Mouse (Mus musculus): ENCODE measurements around the gene Podnl1. TPM values are rescaled to one million over a fixed set of nuclear protein-coding genes. Genes with fewer than 3 reads are reported as not detected.

Podnl1 gene
- total RNA-seq, 2 experiments from 2014 or later = not detected

- intact Hi-C loops (cut with DNase I) = no loop called here
- DNase-seq (ENCODE audit: low spot score in 2 of 2) = no peak
Measured at GRCm38 (mm10) chr8:84115646-84116045, 10.1 kb upstream of the Podnl1 start.

GRCm38 (mm10) chr8:84122151-84122550, 3.6 kb upstream of the Podnl1 start:
- intact Hi-C loops (cut with DNase I) = no loop called here
- DNase-seq (ENCODE audit: low spot score in 2 of 2) = no peak

DNA sequence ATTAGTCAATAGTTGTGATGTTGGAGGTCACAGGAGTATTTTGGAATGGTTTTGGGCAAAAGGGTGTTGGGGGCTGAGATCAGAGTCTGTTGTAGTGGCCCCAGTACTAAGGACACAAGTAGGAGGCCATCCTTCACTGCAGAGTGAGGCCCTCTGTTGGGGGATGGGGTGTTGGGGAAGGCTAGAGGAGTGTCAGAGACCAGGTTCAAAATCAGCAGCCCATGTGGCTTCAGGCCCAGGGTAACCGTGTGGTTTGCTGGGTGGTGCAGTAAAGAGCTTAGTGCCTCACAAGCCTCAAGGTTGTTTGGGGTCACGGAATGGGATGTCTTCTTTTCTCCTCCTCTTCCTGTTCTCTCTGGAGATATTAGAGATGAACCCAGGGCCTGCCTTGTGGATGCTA, 953 bp downstream of the Podnl1 start:
- intact Hi-C loops (cut with DNase I) = no loop called here
- DNase-seq (ENCODE audit: low spot score in 2 of 2) = no peak

GRCm38 (mm10) chr8:84127202-84127901, 1.6 kb downstream of the Podnl1 start:
- intact Hi-C loops (cut with DNase I) = no loop called here
- no peak for DNase-seq (ENCODE audit: low spot score in 2 of 2)

GRCm38 (mm10) chr8:84128277-84128676, 2.5 kb downstream of the Podnl1 start:
- no peak for DNase-seq (ENCODE audit: low spot score in 2 of 2)
- intact Hi-C loops (cut with DNase I) = no loop called here

GRCm38 (mm10) chr8:84130806-84131205, 5.0 kb downstream of the Podnl1 start:
- DNase-seq (ENCODE audit: low spot score in 2 of 2) = no peak
- intact Hi-C loops (cut with DNase I) = no loop called here

DNA sequence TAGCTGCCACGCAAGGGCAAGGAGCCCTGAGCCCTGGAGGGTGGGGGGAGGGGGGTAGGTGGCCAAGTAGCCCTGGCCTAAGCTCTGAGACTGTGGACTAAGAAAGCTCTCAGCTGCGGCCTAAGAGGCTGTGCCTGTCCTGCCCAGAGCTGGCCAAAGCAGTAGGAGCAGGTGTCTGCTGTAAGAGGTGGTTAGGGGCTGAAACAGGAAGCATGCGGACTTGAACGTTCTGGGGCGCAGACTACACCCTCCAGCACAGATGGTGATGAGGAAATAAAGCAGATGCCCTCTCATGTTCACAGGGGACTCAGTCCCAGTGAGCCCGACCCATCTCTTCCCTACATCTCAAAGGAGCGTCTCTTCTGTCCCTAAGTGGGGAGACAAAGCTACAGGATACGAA, 6.4 kb downstream of the Podnl1 start:
- intact Hi-C loops (cut with DNase I) = no loop called here
- no peak for DNase-seq (ENCODE audit: low spot score in 2 of 2)

GRCm38 (mm10) chr8:84137848-84138247, 12.1 kb downstream of the Podnl1 start:
- intact Hi-C loops (cut with DNase I) = loop anchor here (5.0 kb wide), 1 partner anchor 41 kb away; no protein-coding TSS in a partner anchor
- no peak for DNase-seq (ENCODE audit: low spot score in 2 of 2)

- intact Hi-C loops (cut with DNase I) = no loop called here
- DNase-seq (ENCODE audit: low spot score in 2 of 2) = no peak
Measured at GRCm38 (mm10) chr8:84140838-84141237, 15.0 kb downstream of the Podnl1 start.

DNA sequence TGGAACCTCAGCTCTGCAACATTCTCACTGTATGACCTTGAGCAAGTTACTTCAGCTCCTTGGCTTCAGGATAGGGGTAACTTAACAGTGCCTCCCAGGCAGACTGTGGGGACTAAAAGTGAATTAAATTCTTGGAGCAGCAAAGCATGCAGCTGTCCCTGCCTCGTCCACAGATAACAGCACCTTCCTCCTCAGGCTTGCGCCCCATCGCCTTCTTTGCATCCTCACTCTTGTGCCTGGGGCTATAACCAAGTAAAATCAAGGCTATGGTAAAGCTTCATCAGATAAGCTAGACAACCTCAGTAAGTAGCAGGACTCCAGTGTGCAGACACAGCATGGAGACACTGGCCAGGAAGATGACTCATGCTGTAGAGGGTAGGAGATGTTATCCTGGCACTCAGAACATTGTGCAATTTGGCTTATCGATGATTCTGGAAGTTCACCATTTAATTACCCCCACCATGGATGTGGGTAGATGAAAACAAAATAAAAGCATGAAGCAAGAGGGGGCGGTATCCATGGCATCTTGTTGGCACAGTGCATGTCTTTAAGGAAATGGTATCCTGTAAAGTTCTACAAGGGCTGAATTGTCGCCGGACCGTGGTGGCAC, 19.0 kb downstream of the Podnl1 start:
- no peak for DNase-seq (ENCODE audit: low spot score in 2 of 2)

GRCm38 (mm10) chr8:84147324-84147766, 21.6 kb downstream of the Podnl1 start:
- peak in 1 of 2 experiments; percentile 20 for DNase-seq (ENCODE audit: low spot score in 2 of 2)
- intact Hi-C loops (cut with DNase I) = no loop called here

More for the DNA sequence above, 19.0 kb downstream of the Podnl1 start:
- intact Hi-C loops (cut with DNase I) = no loop called here

- DNase-seq (ENCODE audit: low spot score in 2 of 2) = peak; percentile 95 to 97
- intact Hi-C loops (cut with DNase I) = no loop called here
Measured at GRCm38 (mm10) chr8:84147769-84148530, 22.2 kb downstream of the Podnl1 start, which contains the start of the genes Cc2d1a and 4930432K21Rik. Gene Cc2d1a, minus strand, starts transcription at chr8:84147936. Gene 4930432K21Rik, plus strand, starts transcription at chr8:84148025.

GRCm38 (mm10) chr8:84148531-84148850, 22.7 kb downstream of the Podnl1 start:
- no peak for DNase-seq (ENCODE audit: low spot score in 2 of 2)
- intact Hi-C loops (cut with DNase I) = no loop called here

DNA sequence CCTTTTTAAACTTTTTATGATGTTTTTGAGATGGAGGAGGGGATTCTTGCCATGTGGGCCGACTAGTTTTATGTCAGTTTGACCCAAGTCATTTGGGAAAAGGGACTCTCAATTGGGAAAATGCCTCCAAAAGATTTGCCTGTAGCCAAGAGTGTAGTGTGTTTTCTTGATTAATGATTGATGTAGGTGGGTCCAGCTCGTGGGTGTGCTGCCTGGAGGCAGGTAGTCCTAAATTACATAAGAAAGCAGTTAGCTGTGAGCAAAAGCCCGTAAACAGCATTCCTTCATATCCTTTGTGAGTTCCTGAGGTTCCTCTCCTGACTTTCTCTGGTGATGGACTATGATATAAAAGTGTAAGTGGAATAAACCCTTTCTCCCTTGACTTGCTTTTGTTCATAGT, 23.4 kb downstream of the Podnl1 start:
- intact Hi-C loops (cut with DNase I) = no loop called here
- no peak for DNase-seq (ENCODE audit: low spot score in 2 of 2)

- intact Hi-C loops (cut with DNase I) = no loop called here
- DNase-seq (ENCODE audit: low spot score in 2 of 2) = no peak
Measured at GRCm38 (mm10) chr8:84157620-84158019, 31.8 kb downstream of the Podnl1 start.

GRCm38 (mm10) chr8:84167696-84168095, 41.9 kb downstream of the Podnl1 start:
- intact Hi-C loops (cut with DNase I) = no loop called here
- no peak for DNase-seq (ENCODE audit: low spot score in 2 of 2)

DNA sequence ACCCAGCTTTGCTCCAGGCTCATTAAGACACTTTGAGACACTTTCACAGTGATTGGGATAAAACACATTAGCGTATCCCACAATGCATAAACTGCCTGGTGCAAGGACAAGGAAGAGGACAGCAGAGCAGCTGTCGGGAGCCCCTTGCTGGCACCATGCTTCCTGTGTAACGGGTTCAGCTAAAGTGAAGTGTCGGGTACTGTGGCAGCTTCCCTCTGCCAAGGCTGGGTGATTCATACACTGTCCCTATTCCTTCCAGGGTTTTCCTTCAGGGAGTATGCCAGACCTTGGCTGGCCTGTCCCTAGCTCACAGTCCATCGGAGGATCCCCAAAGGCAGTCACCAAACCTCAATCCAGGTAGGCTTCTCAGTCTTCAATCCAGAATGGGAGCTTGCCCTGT, 44.3 kb downstream of the Podnl1 start:
- DNase-seq (ENCODE audit: low spot score in 2 of 2) = no peak
- intact Hi-C loops (cut with DNase I) = no loop called here

- intact Hi-C loops (cut with DNase I) = no loop called here
- DNase-seq (ENCODE audit: low spot score in 2 of 2) = no peak
Measured at GRCm38 (mm10) chr8:84173861-84174260, 48.1 kb downstream of the Podnl1 start.

GRCm38 (mm10) chr8:84176560-84176959, 50.8 kb downstream of the Podnl1 start:
- DNase-seq (ENCODE audit: low spot score in 2 of 2) = no peak
- intact Hi-C loops (cut with DNase I) = no loop called here

DNA sequence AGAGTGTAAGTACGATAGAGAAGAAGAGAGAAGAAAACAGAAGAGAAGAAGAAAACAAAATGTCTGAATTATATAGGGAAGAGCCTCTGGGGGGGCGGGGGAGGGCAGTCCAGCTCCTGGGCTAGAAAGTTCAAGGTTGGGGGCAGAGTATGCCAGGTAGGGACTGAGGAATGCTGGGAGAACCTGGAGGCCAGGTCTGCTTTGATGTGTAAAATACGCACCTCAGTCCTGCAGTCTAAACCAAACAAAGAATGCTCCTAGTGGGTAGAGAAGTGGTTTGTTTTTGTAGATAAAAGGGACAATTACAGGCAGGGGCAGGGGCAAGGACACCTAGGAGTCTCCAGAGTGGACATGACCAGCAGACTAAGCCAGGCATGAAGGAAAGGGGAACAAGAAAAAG, 51.6 kb downstream of the Podnl1 start:
- intact Hi-C loops (cut with DNase I) = no loop called here
- no peak for DNase-seq (ENCODE audit: low spot score in 2 of 2)

Data from left cerebral cortex, postnatal 14 days (tissue).